8 mouse cellular contexts compared by ENCODE assay signal in genomic region chr5:141858406-141859160, GRCm38 (mm10).
DNase-seq lines count a peak whose midpoint lies in the region.
"Had no signal": no experiment of that assay in that cellular context is flagged by ENCODE, and none has a peak within 500 bp of the region (broad histone marks: within the 10 kb centered on the region; RNA-seq: fewer than 3 reads in every experiment).

No protein-coding gene starts in this region.

- DNase-seq in left cerebral cortex, postnatal 14 days (ENCODE audit: low spot score in 2 of 2), result peak; percentile 29 to 48
- no peak for DNase-seq in left cerebral cortex, postnatal 10 days (ENCODE audit: extremely low spot score in 1 of 2, low spot score in 2 of 2)
- DNase-seq in Muller cell, postnatal 12 days (ENCODE audit: inconsistent ontology term), result peak; percentile 63
- peak; percentile 30 for DNase-seq in forelimb bud, embryonic 11.5 days (ENCODE audit: low read depth, low spot score)
- DNase-seq in kidney, postnatal 14 days, result peak; percentile 66
- DNase-seq in thymus, adult 18-20 months, result no peak
- DNase-seq in gastrocnemius, postnatal 14 days, result no peak
- DNase-seq: cerebellum, postnatal 10 days had no signal

- intact Hi-C loops in left cerebral cortex, postnatal 14 days (cut with DNase I), result no loop called here
- intact Hi-C loops in left cerebral cortex, postnatal 10 days (cut with DNase I), result no loop called here
- intact Hi-C loops in gastrocnemius, postnatal 14 days (cut with DNase I; ENCODE audit: low total_unique reads), result no loop called here

Comparison
In these comparisons a context has a peak if more than half of its experiments do, and no peak if none do; other contexts are left out.
1. DNase-seq: peak in left cerebral cortex, postnatal 14 days (2 of 2), Muller cell, postnatal 12 days (single experiment), forelimb bud, embryonic 11.5 days (single experiment) and kidney, postnatal 14 days (single experiment); none in left cerebral cortex, postnatal 10 days (0 of 2), thymus, adult 18-20 months (0 of 2) and gastrocnemius, postnatal 14 days (single experiment).